Mouse (Mus musculus): ENCODE measurements around the gene Sim1.

DNA sequence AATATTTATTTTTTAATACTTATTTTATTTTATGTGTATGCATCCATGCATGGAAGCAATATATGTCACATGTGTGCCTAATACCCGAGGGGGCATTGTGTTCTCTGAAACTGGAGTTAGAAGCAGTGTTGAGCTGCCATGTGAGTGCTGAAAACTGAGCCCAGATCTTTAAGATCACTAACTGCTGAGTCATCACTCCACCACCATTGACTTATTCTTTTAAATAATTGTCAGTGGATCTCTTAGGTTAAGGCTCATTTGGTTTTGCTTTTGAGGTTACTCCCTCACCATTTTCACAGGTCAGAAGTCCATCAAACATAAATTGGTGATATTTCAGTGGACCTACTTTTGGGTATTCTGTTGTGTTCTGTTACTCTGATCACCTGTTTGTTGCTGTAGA lies 79.1 kb downstream of the Sim1 start:
- TF ChIP-seq POLR2A (IDR thresholded peaks at IDR 0.05; ENCODE audit: borderline replicate concordance, extremely low read depth, insufficient read depth, insufficient read length, poor library complexity, severe bottlenecking) (no peak), CTCF (IDR thresholded peaks at IDR 0.05; ENCODE audit: borderline replicate concordance, extremely low read depth, insufficient read depth, insufficient read length) (no peak)
